Mouse (Mus musculus) lung, adult 2 months (tissue): ENCODE data around the gene Dop1b.

Experiments used
- CTCF ChIP-seq: fragments of 200-500 bp; IDR thresholded peaks from 2 replicates; pipeline ENCODE4 v1.5.1; 2011; ENCODE audit warnings: mild to moderate bottlenecking, low read length, control low read depth; ENCODE audit not compliant: insufficient read depth
- POLR2A ChIP-seq: fragments of 200-500 bp; IDR thresholded peaks from 2 replicates; pipeline ENCODE4 v1.6.1; 2011; ENCODE audit warnings: low read depth, mild to moderate bottlenecking, control low read depth, low read length, borderline replicate concordance; ENCODE audit errors: extremely low read depth

DNA sequence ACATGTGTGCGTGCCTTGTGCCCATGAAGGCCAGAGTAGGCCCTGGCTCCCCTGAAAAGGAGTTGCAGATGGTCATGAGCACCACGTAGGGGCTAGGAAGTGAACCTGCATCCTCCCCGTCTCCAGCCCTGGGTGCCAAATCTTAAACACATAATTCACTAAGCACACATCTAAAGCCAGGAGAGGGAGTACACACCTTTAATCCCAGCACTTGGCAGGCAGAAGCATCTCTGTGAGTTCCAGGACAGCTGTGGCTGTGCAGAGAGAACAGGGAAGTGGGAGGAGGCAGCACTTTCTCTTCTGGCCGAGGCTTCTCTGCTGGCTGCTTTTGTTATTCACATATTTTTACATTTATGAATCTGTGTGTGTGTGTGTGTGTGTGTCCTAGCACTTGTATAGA lies 52.9 kb downstream of the Dop1b start:
- TF ChIP-seq POLR2A (no peak), CTCF (no peak)
